In the genomic region with DNA sequence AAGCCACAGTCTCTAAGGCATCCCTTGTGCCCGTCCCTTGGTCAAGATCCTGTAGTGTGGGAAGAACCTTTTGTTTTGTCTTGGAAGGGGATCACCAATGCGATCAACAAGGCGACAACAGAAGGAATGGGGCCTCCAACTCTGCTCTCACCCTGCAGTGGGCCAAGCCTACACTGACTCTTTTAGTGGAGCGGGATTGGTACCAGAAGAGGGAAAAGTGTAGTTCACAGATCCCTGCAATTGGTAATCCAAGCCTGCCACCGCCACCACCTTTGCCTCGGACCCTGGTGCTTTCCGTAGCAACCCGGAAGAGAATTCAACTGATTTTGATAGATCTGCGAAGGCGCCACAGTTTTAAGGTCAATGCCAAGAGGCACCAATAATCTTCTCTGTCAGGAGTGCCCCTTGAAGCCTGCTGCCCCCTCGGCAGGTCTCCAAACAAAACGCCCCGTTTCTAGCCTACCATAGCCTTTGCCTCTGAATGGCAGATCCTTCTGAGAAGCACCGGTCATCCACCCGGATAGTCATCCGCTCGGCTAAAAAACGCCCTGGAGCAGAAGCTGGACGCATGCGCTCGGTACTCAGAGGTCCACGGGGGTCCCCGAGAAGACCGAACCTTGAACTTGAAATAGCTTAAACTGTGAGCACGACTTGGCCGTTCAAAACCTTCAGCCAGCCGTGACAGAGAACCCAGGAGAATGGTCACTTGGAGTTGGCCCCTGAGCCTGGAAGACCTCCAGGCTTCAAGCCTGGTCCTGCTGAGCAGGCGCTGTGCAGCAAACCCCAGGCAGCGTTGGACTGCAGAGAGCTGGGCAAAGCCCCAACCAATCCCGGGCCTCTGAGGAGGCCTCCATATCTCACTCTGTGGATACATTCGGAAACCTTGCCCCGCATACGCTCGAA, we compare ENCODE assay signal across 13 mouse cellular contexts. TPM values are rescaled to one million over a fixed set of nuclear protein-coding genes. Genes with fewer than 3 reads are reported as not detected.
DNase-seq lines count a peak whose midpoint lies in the region; ATAC-seq and TF ChIP-seq lines count a peak whose summit lies in the region.
"Had no signal": no experiment of that assay in that cellular context is flagged by ENCODE, and none has a peak within 500 bp of the region (broad histone marks: within the 10 kb centered on the region; RNA-seq: fewer than 3 reads in every experiment).

No protein-coding gene starts in this region.

- no peak overlapping the region for H3K27ac ChIP-seq in cerebellum, adult 2 months (ENCODE audit: insufficient read depth, low read length)
- no peak overlapping the region for H3K27ac ChIP-seq in hindbrain, embryonic 10.5 days
- no peak overlapping the region for H3K27ac ChIP-seq in hindbrain, embryonic 14.5 days
- H3K27ac ChIP-seq in limb, embryonic 13.5 days: no peak overlapping the region

- no peak overlapping the region for H3K4me2 ChIP-seq in hindbrain, embryonic 14.5 days (replicated peaks)
- H3K4me2 ChIP-seq in limb, embryonic 13.5 days (replicated peaks): peak overlapping the region; percentile 27; the same call in 1 of the 2 replicates

- no peak for TF ChIP-seq POLR2A in cerebellum, adult 2 months (IDR thresholded peaks at IDR 0.05; ENCODE audit: borderline replicate concordance, insufficient read depth, low read length)

- WGBS in cerebellum, adult 2 months: 3% methylated on average over 34 of the region's 34 CpGs
- WGBS in hindbrain, embryonic 10.5 days: 2% methylated on average over 34 of the region's 34 CpGs
- WGBS in hindbrain, embryonic 14.5 days: 1% methylated on average over 34 of the region's 34 CpGs
- WGBS in limb, embryonic 13.5 days: 4% methylated on average over 34 of the region's 34 CpGs

- no peaks in the 10 kb centered on the region for H3K4me1 ChIP-seq in cerebellum, adult 2 months (ENCODE audit: control insufficient read depth, insufficient read depth, low read length)
- peaks cover 34% of the 10 kb centered on the region for H3K4me1 ChIP-seq in hindbrain, embryonic 10.5 days (replicated peaks)
- H3K4me1 ChIP-seq in hindbrain, embryonic 14.5 days (replicated peaks; ENCODE audit: control insufficient read depth, insufficient read depth, low read length): peaks cover 8% of the 10 kb centered on the region; the same call in 1 of the 2 replicates
- H3K4me1 ChIP-seq in megakaryocyte, embryonic 14.5 days: peaks cover 58% of the 10 kb centered on the region
- H3K4me1 ChIP-seq in limb, embryonic 13.5 days: peaks cover 29% of the 10 kb centered on the region

- TF ChIP-seq CTCF in cerebellum, adult 2 months (IDR thresholded peaks at IDR 0.05; ENCODE audit: borderline replicate concordance, insufficient read depth, low read depth, low read length): no peak

- no peak overlapping the region for H3K4me3 ChIP-seq in cerebellum, adult 2 months (replicated peaks; ENCODE audit: insufficient read depth, low read depth, low read length)
- H3K4me3 ChIP-seq in hindbrain, embryonic 10.5 days: peak overlapping the region; percentile 9; the same call in 1 of the 2 replicates
- no peak overlapping the region for H3K4me3 ChIP-seq in hindbrain, embryonic 14.5 days (replicated peaks; ENCODE audit: low read length)
- peak overlapping the region; percentile 51 for H3K4me3 ChIP-seq in megakaryocyte, embryonic 14.5 days (replicated peaks)
- H3K4me3 ChIP-seq in limb, embryonic 13.5 days: peak overlapping the region; percentile 13
- H3K4me3 ChIP-seq: erythroblast, embryonic 14.5 days had no signal

- H3K9me3 ChIP-seq in hindbrain, embryonic 10.5 days: no peaks in the 10 kb centered on the region
- H3K9me3 ChIP-seq in hindbrain, embryonic 14.5 days (ENCODE audit: control insufficient read depth, low read length): no peaks in the 10 kb centered on the region
- no peaks in the 10 kb centered on the region for H3K9me3 ChIP-seq in megakaryocyte, embryonic 14.5 days
- no peaks in the 10 kb centered on the region for H3K9me3 ChIP-seq in limb, embryonic 13.5 days

- no peaks in the 10 kb centered on the region for H3K36me3 ChIP-seq in hindbrain, embryonic 10.5 days
- no peaks in the 10 kb centered on the region for H3K36me3 ChIP-seq in hindbrain, embryonic 14.5 days (replicated peaks; ENCODE audit: control insufficient read depth, insufficient read depth)
- H3K36me3 ChIP-seq in megakaryocyte, embryonic 14.5 days (replicated peaks; ENCODE audit: low read length): no peaks in the 10 kb centered on the region
- H3K36me3 ChIP-seq in limb, embryonic 13.5 days: no peaks in the 10 kb centered on the region

- H3K9ac ChIP-seq in hindbrain, embryonic 14.5 days: no peak overlapping the region
- no peak overlapping the region for H3K9ac ChIP-seq in limb, embryonic 13.5 days

- ATAC-seq in hindbrain, embryonic 14.5 days (ENCODE audit: low FRiP score): no peak
- ATAC-seq in megakaryocyte, adult 5-6 weeks (ENCODE audit: poor library complexity, severe bottlenecking): no peak
- no peak for ATAC-seq in limb, embryonic 13.5 days (ENCODE audit: low FRiP score, low read depth)
- ATAC-seq: Patski had no signal

- DNase-seq in cerebellum, adult 2 months: peak; percentile 18 to 27
- no peak for DNase-seq in cerebellum, adult 9-10 months
- DNase-seq in hindbrain, embryonic 10.5 days (ENCODE audit: low spot score): peak; percentile 63
- DNase-seq in hindbrain, embryonic 14.5 days (ENCODE audit: low spot score): no peak
- DNase-seq in urinary bladder, adult 18-20 months (ENCODE audit: low spot score in 2 of 2): no peak

- H3K27me3 ChIP-seq in cerebellum, adult 2 months (ENCODE audit: control insufficient read depth, insufficient read depth, low read length): peaks cover 25% of the 10 kb centered on the region; the same call in 1 of the 2 replicates
- peaks cover 100% of the 10 kb centered on the region for H3K27me3 ChIP-seq in hindbrain, embryonic 10.5 days (ENCODE audit: insufficient read depth, poor library complexity, severe bottlenecking)
- H3K27me3 ChIP-seq in hindbrain, embryonic 14.5 days (ENCODE audit: control insufficient read depth, insufficient read depth, low read length): peaks cover 99% of the 10 kb centered on the region
- H3K27me3 ChIP-seq in megakaryocyte, embryonic 14.5 days (replicated peaks): peaks cover 97% of the 10 kb centered on the region
- peaks cover 96% of the 10 kb centered on the region for H3K27me3 ChIP-seq in limb, embryonic 13.5 days

RNA-seq across cellular contexts. Expression of a gene that starts 3.4 kb away (rescaled TPM):
- not detected in 2 replicates for polyA plus RNA-seq in cerebellum, adult 2 months (2012; rRNA removed)
- 0.60 and 0.86 TPM in 2 replicates for polyA plus RNA-seq in hindbrain, embryonic 10.5 days (2016; fragmentation: Nextera tagmentation; extraction: Ambion mirVana)
- not detected in 2 replicates for polyA plus RNA-seq in hindbrain, embryonic 14.5 days (2014; fragmentation: Nextera tagmentation; extraction: Ambion mirVana)
- polyA plus RNA-seq in megakaryocyte, embryonic 14.5 days (2012; ENCODE audit: insufficient read depth, low replicate concordance): 0.19 TPM in 1 of 2 replicates, not detected in the other
- total RNA-seq in megakaryocyte, adult 5-6 weeks (2015): not detected in 2 replicates
- not detected in 2 replicates for total RNA-seq in megakaryocyte, adult 5-6 weeks (2017)
- polyA plus RNA-seq in limb, embryonic 13.5 days (2015; fragmentation: Nextera tagmentation; extraction: Ambion mirVana): 1.1 and 1.4 TPM in 2 replicates
- total RNA-seq: heart, postnatal 14 days; layer of hippocampus, postnatal 14 days; megakaryocyte progenitor cell, adult 5-6 weeks had no signal
- polyA plus RNA-seq: erythroblast, embryonic 14.5 days had no signal

RNA-seq across cellular contexts. Expression of a gene that starts 28.3 kb away (rescaled TPM):
- 0.05 TPM in 1 of 2 replicates, not detected in the other for polyA plus RNA-seq in cerebellum, adult 2 months (2012; rRNA removed)
- polyA plus RNA-seq in hindbrain, embryonic 10.5 days (2016; fragmentation: Nextera tagmentation; extraction: Ambion mirVana): not detected in 2 replicates
- not detected in 2 replicates for polyA plus RNA-seq in hindbrain, embryonic 14.5 days (2014; fragmentation: Nextera tagmentation; extraction: Ambion mirVana)
- not detected in 2 replicates for polyA plus RNA-seq in megakaryocyte, embryonic 14.5 days (2012; ENCODE audit: insufficient read depth, low replicate concordance)
- total RNA-seq in megakaryocyte, adult 5-6 weeks (2015): not detected in 2 replicates
- not detected in 2 replicates for total RNA-seq in megakaryocyte, adult 5-6 weeks (2017)
- polyA plus RNA-seq in limb, embryonic 13.5 days (2015; fragmentation: Nextera tagmentation; extraction: Ambion mirVana): not detected in 2 replicates
- total RNA-seq: megakaryocyte progenitor cell, adult 5-6 weeks had no signal
- polyA plus RNA-seq: erythroblast, embryonic 14.5 days; Patski had no signal

RNA-seq across cellular contexts. Expression of a gene that starts 36.8 kb away (rescaled TPM):
- not detected in 2 replicates for polyA plus RNA-seq in cerebellum, adult 2 months (2012; rRNA removed)
- polyA plus RNA-seq in hindbrain, embryonic 10.5 days (2016; fragmentation: Nextera tagmentation; extraction: Ambion mirVana): not detected in 2 replicates
- not detected in 2 replicates for polyA plus RNA-seq in hindbrain, embryonic 14.5 days (2014; fragmentation: Nextera tagmentation; extraction: Ambion mirVana)
- polyA plus RNA-seq in megakaryocyte, embryonic 14.5 days (2012; ENCODE audit: insufficient read depth, low replicate concordance): not detected in 2 replicates
- total RNA-seq in megakaryocyte, adult 5-6 weeks (2015): not detected in 2 replicates
- total RNA-seq in megakaryocyte, adult 5-6 weeks (2017): not detected in 2 replicates
- polyA plus RNA-seq in limb, embryonic 13.5 days (2015; fragmentation: Nextera tagmentation; extraction: Ambion mirVana): not detected in 2 replicates
- total RNA-seq: layer of hippocampus, postnatal 14 days; megakaryocyte progenitor cell, adult 5-6 weeks had no signal
- polyA plus RNA-seq: erythroblast, embryonic 14.5 days; Patski had no signal

RNA-seq across cellular contexts. Expression of a gene that starts 48.0 kb away (rescaled TPM):
- not detected in 2 replicates for polyA plus RNA-seq in cerebellum, adult 2 months (2012; rRNA removed)
- polyA plus RNA-seq in hindbrain, embryonic 10.5 days (2016; fragmentation: Nextera tagmentation; extraction: Ambion mirVana): 0.12 TPM in 1 of 2 replicates, not detected in the other
- polyA plus RNA-seq in hindbrain, embryonic 14.5 days (2014; fragmentation: Nextera tagmentation; extraction: Ambion mirVana): not detected in 2 replicates
- polyA plus RNA-seq in megakaryocyte, embryonic 14.5 days (2012; ENCODE audit: insufficient read depth, low replicate concordance): not detected in 2 replicates
- total RNA-seq in megakaryocyte, adult 5-6 weeks (2015): not detected in 2 replicates
- not detected in 2 replicates for total RNA-seq in megakaryocyte, adult 5-6 weeks (2017)
- 0.20 and 0.25 TPM in 2 replicates for polyA plus RNA-seq in limb, embryonic 13.5 days (2015; fragmentation: Nextera tagmentation; extraction: Ambion mirVana)
- total RNA-seq: heart, postnatal 14 days; layer of hippocampus, postnatal 14 days; megakaryocyte progenitor cell, adult 5-6 weeks had no signal
- polyA plus RNA-seq: erythroblast, embryonic 14.5 days had no signal

RNA-seq across cellular contexts. Expression of a gene that starts 58.5 kb away (rescaled TPM):
- polyA plus RNA-seq in cerebellum, adult 2 months (2012; rRNA removed): not detected in 2 replicates
- 0.10 TPM in 1 of 2 replicates, not detected in the other for polyA plus RNA-seq in hindbrain, embryonic 10.5 days (2016; fragmentation: Nextera tagmentation; extraction: Ambion mirVana)
- not detected in 2 replicates for polyA plus RNA-seq in hindbrain, embryonic 14.5 days (2014; fragmentation: Nextera tagmentation; extraction: Ambion mirVana)
- not detected in 2 replicates for polyA plus RNA-seq in megakaryocyte, embryonic 14.5 days (2012; ENCODE audit: insufficient read depth, low replicate concordance)
- total RNA-seq in megakaryocyte, adult 5-6 weeks (2015): not detected in 2 replicates
- total RNA-seq in megakaryocyte, adult 5-6 weeks (2017): not detected in 2 replicates
- not detected in 2 replicates for polyA plus RNA-seq in limb, embryonic 13.5 days (2015; fragmentation: Nextera tagmentation; extraction: Ambion mirVana)
- total RNA-seq: heart, postnatal 14 days; layer of hippocampus, postnatal 14 days; megakaryocyte progenitor cell, adult 5-6 weeks had no signal
- polyA plus RNA-seq: Patski had no signal

Comparison
In these comparisons a context has a peak if more than half of its experiments do, and no peak if none do; other contexts are left out.
1. DNase-seq: peak in cerebellum, adult 2 months (2 of 2) and hindbrain, embryonic 10.5 days (single experiment); none in cerebellum, adult 9-10 months (single experiment), hindbrain, embryonic 14.5 days (single experiment) and urinary bladder, adult 18-20 months (0 of 2).
2. H3K4me3 ChIP-seq: peak in hindbrain, embryonic 10.5 days (single experiment), megakaryocyte, embryonic 14.5 days (single experiment) and limb, embryonic 13.5 days (single experiment); none in cerebellum, adult 2 months (single experiment) and hindbrain, embryonic 14.5 days (single experiment).